Mouse (Mus musculus) CH12.LX (cell line): ENCODE data around the gene Sh2d6.

Experiments used
- CHD2 ChIP-seq: IDR thresholded peaks from 2 replicates; pipeline ENCODE4 v1.6.1; 2011; ENCODE audit warnings: low read length, improper control_type of control experiment
- CTCF ChIP-seq, 2 experiments: IDR thresholded peaks in 1 of 2; conservative IDR thresholded peaks in 1 of 2; 2 replicates each; pipeline ENCODE4 v1.5.1; 2011 to 2012; ENCODE audit warnings: low read depth in 2 of 2, low read length in 2 of 2, improper control_type of control experiment in 1 of 2, inconsistent platforms in 1 of 2, mild to moderate bottlenecking in 1 of 2, moderate library complexity in 1 of 2
- E2F4 ChIP-seq: IDR thresholded peaks from 2 replicates; pipeline ENCODE4 v1.6.1; 2011; ENCODE audit warnings: low read depth, low read length, improper control_type of control experiment; ENCODE audit not compliant: insufficient replicate concordance
- HCFC1 ChIP-seq: IDR thresholded peaks from 2 replicates; pipeline ENCODE4 v1.6.1; 2012; ENCODE audit warnings: low read depth, mild to moderate bottlenecking, inconsistent platforms, low read length, improper control_type of control experiment
- JUND ChIP-seq: conservative IDR thresholded peaks from 2 replicates; pipeline ENCODE4 v1.6.1; 2011; ENCODE audit warnings: low read depth, low read length, improper control_type of control experiment
- MEF2A ChIP-seq: IDR thresholded peaks from 2 replicates; pipeline ENCODE4 v1.6.1; 2014; ENCODE audit warnings: low read depth, mild to moderate bottlenecking, inconsistent platforms, low read length, improper control_type of control experiment, borderline replicate concordance
- POLR2AphosphoS2 ChIP-seq: IDR thresholded peaks from 2 replicates; pipeline ENCODE4 v1.6.1; 2011; ENCODE audit warnings: low read depth, low read length, improper control_type of control experiment
- SIN3A ChIP-seq: IDR thresholded peaks from 2 replicates; pipeline ENCODE4 v1.6.1; 2012; ENCODE audit warnings: low read length, improper control_type of control experiment, inconsistent platforms
- UBTF ChIP-seq: IDR thresholded peaks from 2 replicates; pipeline ENCODE4 v1.6.1; 2012; ENCODE audit warnings: low read depth, mild to moderate bottlenecking, inconsistent platforms, low read length, improper control_type of control experiment, moderate library complexity
- ZC3H11A ChIP-seq: IDR thresholded peaks from 2 replicates; pipeline ENCODE4 v1.6.1; 2012; ENCODE audit warnings: low read depth, mild to moderate bottlenecking, inconsistent platforms, low read length, improper control_type of control experiment

GRCm38 (mm10) chr6:72521607-72522006, at the start of gene Sh2d6:
- TF ChIP-seq CTCF (conservative IDR thresholded peaks at IDR 0.05 in 1 of 2, IDR thresholded peaks at IDR 0.05 in 1 of 2; ENCODE audit: low read depth in 2 of 2, low read length in 2 of 2), result no peak
- no peak for TF ChIP-seq UBTF
- TF ChIP-seq ZC3H11A, result no peak
- TF ChIP-seq E2F4, result no peak
- TF ChIP-seq CHD2, result no peak
- TF ChIP-seq HCFC1, result no peak
- TF ChIP-seq POLR2AphosphoS2, result no peak
- no peak for TF ChIP-seq JUND
- TF ChIP-seq MEF2A, result no peak
- TF ChIP-seq SIN3A, result no peak
